Mouse (Mus musculus): ENCODE data around the gene Bcor. TPM values are rescaled to one million over a fixed set of nuclear protein-coding genes. Genes with fewer than 3 reads are reported as not detected.

Bcor gene
- polyA plus RNA-seq, 1 experiment from 2014 or later: 15.0 TPM

GRCm38 (mm10) chrX:12077601-12077980 is 82.6 kb downstream of the Bcor start:
- Histone ChIP-seq H3K36me3 (ENCODE audit: control insufficient read depth, insufficient read depth, low read length) (no peaks in the 10 kb centered on the region), H3K4me3 (ENCODE audit: low read depth, low read length) (peak overlapping the region; percentile 59), H3K9me3 (ENCODE audit: control insufficient read depth, low read length) (no peaks in the 10 kb centered on the region), H3K4me2 (ENCODE audit: low read depth, low read length) (peak overlapping the region; percentile 84), H3K27me3 (replicated peaks; ENCODE audit: control insufficient read depth, insufficient read depth, low read length) (peaks cover 71% of the 10 kb centered on the region), H3K4me1 (ENCODE audit: control insufficient read depth, insufficient read depth, low read length) (0 out of 2 replicates have a peak, but pooled peaks cover 2% of the 10 kb centered on the region), H3K27ac (replicated peaks; ENCODE audit: low read depth, low read length) (no peak overlapping the region; the same call in 1 of the 2 replicates), H3K9ac (ENCODE audit: low read depth, low read length) (peak overlapping the region; percentile 76)
- WGBS: 6% methylated on average over 20 of the region's 22 CpGs
- DNase-seq (ENCODE audit: low spot score): no peak
- no peak; the same call in 1 of the 2 replicates for ATAC-seq (ENCODE audit: low read depth)

GRCm38 (mm10) chrX:12076763-12077600 is 83.2 kb downstream of the Bcor start:
- Histone ChIP-seq H3K4me1 (ENCODE audit: control insufficient read depth, insufficient read depth, low read length) (0 out of 2 replicates have a peak, but pooled peaks cover 2% of the 10 kb centered on the region), H3K4me3 (ENCODE audit: low read depth, low read length) (peak overlapping the region; percentile 59), H3K27ac (replicated peaks; ENCODE audit: low read depth, low read length) (no peak overlapping the region; the same call in 1 of the 2 replicates), H3K9ac (ENCODE audit: low read depth, low read length) (peak overlapping the region; percentile 76), H3K27me3 (replicated peaks; ENCODE audit: control insufficient read depth, insufficient read depth, low read length) (peaks cover 65% of the 10 kb centered on the region), H3K36me3 (ENCODE audit: control insufficient read depth, insufficient read depth, low read length) (no peaks in the 10 kb centered on the region), H3K4me2 (ENCODE audit: low read depth, low read length) (peak overlapping the region; percentile 84), H3K9me3 (ENCODE audit: control insufficient read depth, low read length) (no peaks in the 10 kb centered on the region)
- WGBS: 1% methylated on average over 46 of the region's 58 CpGs
- ATAC-seq (ENCODE audit: low read depth) (peak; percentile 41), DNase-seq (ENCODE audit: low spot score) (peak; percentile 85)

DNA sequence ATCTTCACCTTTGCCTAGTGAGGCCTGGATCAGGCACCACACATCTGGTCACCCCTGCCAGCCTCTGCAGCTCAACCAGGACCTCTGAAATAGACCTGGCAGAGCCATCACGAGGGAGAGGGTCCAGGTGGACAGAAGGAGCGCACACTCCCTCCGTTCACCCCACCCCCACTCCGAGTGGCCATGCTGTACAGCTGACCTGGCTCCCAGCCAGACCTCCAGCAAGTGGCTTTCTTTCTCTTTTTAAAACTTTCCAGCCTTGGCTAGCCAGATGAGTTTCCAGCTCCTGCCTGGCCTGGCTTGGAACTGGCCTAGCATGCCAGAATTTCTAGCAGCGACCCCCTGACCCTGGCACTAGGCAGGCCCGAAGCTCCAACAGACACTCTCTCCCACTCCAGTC is 87.4 kb downstream of the Bcor start:
- H3K27ac ChIP-seq (replicated peaks; ENCODE audit: low read depth, low read length): no peak overlapping the region
- 21% methylated on average over 6 of the region's 6 CpGs for WGBS
- ATAC-seq (ENCODE audit: low read depth) (no peak), DNase-seq (ENCODE audit: low spot score) (no peak)
- H3K4me2 ChIP-seq (ENCODE audit: low read depth, low read length): no peak overlapping the region
- H3K36me3 ChIP-seq (ENCODE audit: control insufficient read depth, insufficient read depth, low read length): no peaks in the 10 kb centered on the region
- no peak overlapping the region for H3K9ac ChIP-seq (ENCODE audit: low read depth, low read length)
- no peak overlapping the region for H3K4me3 ChIP-seq (ENCODE audit: low read depth, low read length)
- H3K27me3 ChIP-seq (replicated peaks; ENCODE audit: control insufficient read depth, insufficient read depth, low read length): peaks cover 59% of the 10 kb centered on the region
- H3K4me1 ChIP-seq (ENCODE audit: control insufficient read depth, insufficient read depth, low read length): peaks cover 27% of the 10 kb centered on the region
- H3K9me3 ChIP-seq (ENCODE audit: control insufficient read depth, low read length): no peaks in the 10 kb centered on the region

GRCm38 (mm10) chrX:12068978-12069724 is 91.0 kb downstream of the Bcor start:
- peak overlapping the region; percentile 41 for H3K4me2 ChIP-seq (ENCODE audit: low read depth, low read length)
- H3K9me3 ChIP-seq (ENCODE audit: control insufficient read depth, low read length): no peaks in the 10 kb centered on the region
- H3K27me3 ChIP-seq (replicated peaks; ENCODE audit: control insufficient read depth, insufficient read depth, low read length): peaks cover 59% of the 10 kb centered on the region
- H3K4me1 ChIP-seq (ENCODE audit: control insufficient read depth, insufficient read depth, low read length): peaks cover 45% of the 10 kb centered on the region
- peak overlapping the region; percentile 39; the same call in 1 of the 2 replicates for H3K27ac ChIP-seq (replicated peaks; ENCODE audit: low read depth, low read length)
- DNase-seq (ENCODE audit: low spot score) (peak; percentile 76), ATAC-seq (ENCODE audit: low read depth) (peak; percentile 82)
- 0 out of 2 replicates have a peak overlapping the region, but pooled peaks have one; percentile 14 for H3K9ac ChIP-seq (ENCODE audit: low read depth, low read length)
- H3K4me3 ChIP-seq (ENCODE audit: low read depth, low read length): no peak overlapping the region
- WGBS: 10% methylated on average over 23 of the region's 26 CpGs
- no peaks in the 10 kb centered on the region for H3K36me3 ChIP-seq (ENCODE audit: control insufficient read depth, insufficient read depth, low read length)

GRCm38 (mm10) chrX:12067851-12068510 is 92.2 kb downstream of the Bcor start:
- DNase-seq (ENCODE audit: low spot score): no peak
- no peaks in the 10 kb centered on the region for H3K36me3 ChIP-seq (ENCODE audit: control insufficient read depth, insufficient read depth, low read length)
- no peak overlapping the region for H3K27ac ChIP-seq (replicated peaks; ENCODE audit: low read depth, low read length)
- H3K4me3 ChIP-seq (ENCODE audit: low read depth, low read length): no peak overlapping the region
- no peaks in the 10 kb centered on the region for H3K9me3 ChIP-seq (ENCODE audit: control insufficient read depth, low read length)
- no peak for ATAC-seq (ENCODE audit: low read depth)
- peaks cover 49% of the 10 kb centered on the region for H3K4me1 ChIP-seq (ENCODE audit: control insufficient read depth, insufficient read depth, low read length)
- H3K9ac ChIP-seq (ENCODE audit: low read depth, low read length): no peak overlapping the region
- WGBS: 18% methylated on average over 18 of the region's 18 CpGs
- H3K27me3 ChIP-seq (replicated peaks; ENCODE audit: control insufficient read depth, insufficient read depth, low read length): peaks cover 63% of the 10 kb centered on the region
- peak overlapping the region; percentile 41 for H3K4me2 ChIP-seq (ENCODE audit: low read depth, low read length)

- no peak overlapping the region for H3K4me3 ChIP-seq (ENCODE audit: low read depth, low read length)
- 23% methylated on average over 6 of the region's 6 CpGs for WGBS
- peaks cover 63% of the 10 kb centered on the region for H3K27me3 ChIP-seq (replicated peaks; ENCODE audit: control insufficient read depth, insufficient read depth, low read length)
- peaks cover 52% of the 10 kb centered on the region for H3K4me1 ChIP-seq (ENCODE audit: control insufficient read depth, insufficient read depth, low read length)
- no peak overlapping the region for H3K9ac ChIP-seq (ENCODE audit: low read depth, low read length)
- no peaks in the 10 kb centered on the region for H3K36me3 ChIP-seq (ENCODE audit: control insufficient read depth, insufficient read depth, low read length)
- H3K9me3 ChIP-seq (ENCODE audit: control insufficient read depth, low read length): no peaks in the 10 kb centered on the region
- peak overlapping the region; percentile 27; the same call in 1 of the 2 replicates for H3K4me2 ChIP-seq (ENCODE audit: low read depth, low read length)
- H3K27ac ChIP-seq (replicated peaks; ENCODE audit: low read depth, low read length): no peak overlapping the region
- ATAC-seq (ENCODE audit: low read depth) (no peak), DNase-seq (ENCODE audit: low spot score) (no peak)
Observed at GRCm38 (mm10) chrX:12067031-12067430, 93.1 kb downstream of the Bcor start.

DNA sequence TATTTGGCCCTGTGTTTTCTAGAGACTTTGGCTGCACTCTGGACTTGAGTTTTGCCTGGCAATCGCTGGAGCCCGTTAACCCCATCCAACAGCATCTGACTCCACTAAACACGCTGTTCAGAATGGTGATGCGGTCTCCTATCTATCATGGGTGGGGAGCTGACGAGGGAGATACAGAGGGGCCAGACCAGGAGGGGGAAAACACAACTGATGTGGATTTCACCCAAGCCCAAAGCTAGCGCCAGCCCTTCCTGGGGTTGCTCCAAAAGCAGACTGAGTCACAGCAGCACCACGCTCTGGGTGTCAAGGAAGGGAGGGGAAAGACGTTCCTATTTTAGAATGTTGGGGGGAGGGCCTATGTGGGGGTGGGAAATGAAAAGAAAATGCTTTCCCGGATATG is 94.4 kb downstream of the Bcor start:
- no peak overlapping the region for H3K4me3 ChIP-seq (ENCODE audit: low read depth, low read length)
- H3K4me1 ChIP-seq (ENCODE audit: control insufficient read depth, insufficient read depth, low read length): peaks cover 45% of the 10 kb centered on the region
- no peaks in the 10 kb centered on the region for H3K9me3 ChIP-seq (ENCODE audit: control insufficient read depth, low read length)
- ATAC-seq (ENCODE audit: low read depth) (no peak), DNase-seq (ENCODE audit: low spot score) (no peak)
- WGBS: 37% methylated on average over 9 of the region's 9 CpGs
- H3K9ac ChIP-seq (ENCODE audit: low read depth, low read length): no peak overlapping the region
- H3K27me3 ChIP-seq (replicated peaks; ENCODE audit: control insufficient read depth, insufficient read depth, low read length): peaks cover 55% of the 10 kb centered on the region
- no peaks in the 10 kb centered on the region for H3K36me3 ChIP-seq (ENCODE audit: control insufficient read depth, insufficient read depth, low read length)
- H3K27ac ChIP-seq (replicated peaks; ENCODE audit: low read depth, low read length): no peak overlapping the region
- no peak overlapping the region for H3K4me2 ChIP-seq (ENCODE audit: low read depth, low read length)

- DNase-seq (ENCODE audit: low spot score): no peak
- peaks cover 31% of the 10 kb centered on the region for H3K27me3 ChIP-seq (replicated peaks; ENCODE audit: control insufficient read depth, insufficient read depth, low read length)
- 0 out of 2 replicates have a peak, but pooled peaks cover 4% of the 10 kb centered on the region for H3K36me3 ChIP-seq (ENCODE audit: control insufficient read depth, insufficient read depth, low read length)
- H3K9me3 ChIP-seq (ENCODE audit: control insufficient read depth, low read length): no peaks in the 10 kb centered on the region
- no peak overlapping the region for H3K9ac ChIP-seq (ENCODE audit: low read depth, low read length)
- ATAC-seq (ENCODE audit: low read depth): no peak
- H3K27ac ChIP-seq (replicated peaks; ENCODE audit: low read depth, low read length): no peak overlapping the region
- H3K4me1 ChIP-seq (ENCODE audit: control insufficient read depth, insufficient read depth, low read length): peaks cover 27% of the 10 kb centered on the region
- no peak overlapping the region for H3K4me3 ChIP-seq (ENCODE audit: low read depth, low read length)
- no peak overlapping the region for H3K4me2 ChIP-seq (ENCODE audit: low read depth, low read length)
- 48% methylated on average over 6 of the region's 6 CpGs for WGBS
Observed at GRCm38 (mm10) chrX:12062932-12063260, 97.3 kb downstream of the Bcor start.
